Mouse (Mus musculus) limb, embryonic 10.5 days (tissue): ENCODE results near the gene Gal. TPM values are rescaled to one million over a fixed set of nuclear protein-coding genes. Genes with fewer than 3 reads are reported as not detected.

ENCODE experiments used
- DNase-seq: peaks from one replicate; pipeline ENCODE4 v3.0.0-alpha.2; 2017; ENCODE audit warnings: low spot score
- H3K27ac ChIP-seq: fragments of 300-500 bp; sonication (generic); 2 replicates; pipeline ENCODE4 v1.5.1; 2016; ENCODE audit warnings: mild to moderate bottlenecking
- H3K27me3 ChIP-seq: fragments of 300-500 bp; sonication (generic); 2 replicates; pipeline ENCODE4 v1.6.1; 2016; ENCODE audit warnings: low read depth, mild to moderate bottlenecking; ENCODE audit not compliant: poor library complexity, severe bottlenecking
- H3K36me3 ChIP-seq: fragments of 300-500 bp; sonication (generic); 2 replicates; pipeline ENCODE4 v1.6.1; 2016; ENCODE audit warnings: mild to moderate bottlenecking, moderate library complexity
- H3K4me1 ChIP-seq: fragments of 300-500 bp; sonication (generic); 2 replicates; pipeline ENCODE4 v1.6.1; 2016
- H3K4me3 ChIP-seq: fragments of 300-500 bp; sonication (generic); 2 replicates; pipeline ENCODE4 v1.5.1; 2016; ENCODE audit warnings: mild to moderate bottlenecking, moderate library complexity
- H3K9me3 ChIP-seq: fragments of 300-500 bp; sonication (generic); replicated peaks from 2 replicates; pipeline ENCODE4 v1.6.1; 2016; ENCODE audit warnings: mild to moderate bottlenecking
- WGBS: fragments of 180-500 bp; shearing (Covaris S2); methylation state at CpG from one replicate; pipeline ENCODE4 v1.1.7; 2016; 5-methylcytosine and 5-hydroxymethylcytosine counted together
- polyA plus RNA-seq: library from polyadenylated mRNA; unstranded; fragments of >200 nt; fragmentation: Nextera tagmentation; extraction: Ambion mirVana; gene quantifications from 2 replicates; pipeline ENCODE4 v1.2.1, GENCODE M21; 2016

Gal gene
- polyA plus RNA-seq, 1 experiment from 2014 or later: 1.6 TPM

DNA sequence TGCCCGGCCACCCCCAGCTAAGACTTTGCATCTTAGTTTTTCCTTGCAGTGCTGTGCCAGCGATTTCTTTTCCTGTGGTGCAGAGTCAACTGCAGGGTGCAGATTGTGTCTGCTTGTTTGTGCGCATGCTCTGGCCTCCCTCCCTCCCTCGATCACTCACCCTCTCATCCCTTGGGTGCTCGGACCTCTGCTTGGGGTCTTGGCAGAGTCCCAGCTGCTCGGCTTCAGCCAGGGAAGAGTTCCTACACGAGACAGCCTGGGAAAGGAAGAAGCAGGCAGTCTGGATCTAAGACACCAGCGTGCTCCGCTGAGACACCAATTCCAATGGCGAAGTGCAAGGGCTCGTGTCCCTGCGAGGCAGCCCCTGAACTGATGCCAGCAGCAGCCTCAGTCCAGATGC is 41.0 kb downstream of the Gal start:
- no peak for DNase-seq
- H3K9me3 ChIP-seq: no peaks in the 10 kb centered on the region
- H3K36me3 ChIP-seq: no peaks in the 10 kb centered on the region
- no peak overlapping the region for H3K4me3 ChIP-seq
- H3K4me1 ChIP-seq: no peaks in the 10 kb centered on the region
- WGBS: 67% methylated on average over 12 of the region's 12 CpGs
- no peak overlapping the region for H3K27ac ChIP-seq
- H3K27me3 ChIP-seq: no peaks in the 10 kb centered on the region

DNA sequence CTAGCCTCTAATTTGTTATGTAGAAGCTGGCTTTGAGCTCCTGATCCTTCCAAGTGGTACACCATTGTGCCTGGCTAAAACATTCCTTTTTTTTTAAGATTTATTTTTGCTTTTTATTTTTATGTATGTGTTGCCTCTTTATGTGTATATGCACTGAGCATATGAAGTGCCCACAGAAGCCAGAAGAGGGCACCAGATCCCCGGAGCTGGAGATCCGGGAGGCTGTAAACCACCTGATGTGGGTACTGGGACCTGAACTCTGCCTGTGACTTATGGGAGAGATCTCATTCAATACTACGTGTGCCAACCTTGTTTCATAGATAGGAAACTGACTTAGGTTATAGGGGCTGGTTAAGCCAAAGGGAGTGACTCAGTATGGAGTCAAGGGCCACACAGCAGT is 46.1 kb downstream of the Gal start:
- no peak for DNase-seq
- H3K4me1 ChIP-seq: no peaks in the 10 kb centered on the region
- H3K27me3 ChIP-seq: no peaks in the 10 kb centered on the region
- H3K36me3 ChIP-seq: 0 out of 2 replicates have a peak, but pooled peaks cover 2% of the 10 kb centered on the region
- WGBS: 96% methylated on average over 3 of the region's 3 CpGs
- no peaks in the 10 kb centered on the region for H3K9me3 ChIP-seq
- no peak overlapping the region for H3K27ac ChIP-seq
- no peak overlapping the region for H3K4me3 ChIP-seq

DNA sequence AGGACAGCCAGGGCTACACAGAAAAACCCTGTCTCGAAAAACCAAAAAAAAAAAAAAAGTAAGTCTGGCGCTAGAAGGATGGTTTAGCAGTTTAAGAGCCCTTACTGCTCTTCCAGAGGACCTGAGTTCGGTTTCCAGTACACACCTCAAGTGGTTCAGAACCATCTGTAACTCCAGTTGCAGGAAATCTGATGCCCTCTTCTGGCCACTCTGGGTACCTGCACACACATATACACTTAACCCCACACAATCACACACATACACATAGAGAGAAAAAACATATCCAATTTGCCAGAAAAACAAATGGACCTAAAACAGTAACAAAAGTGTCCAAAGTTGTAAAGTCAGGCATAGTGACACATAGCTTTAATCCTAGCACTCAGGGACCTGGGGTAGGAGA is 49.3 kb downstream of the Gal start:
- Histone ChIP-seq H3K4me3 (no peak overlapping the region), H3K4me1 (no peaks in the 10 kb centered on the region), H3K27ac (no peak overlapping the region), H3K9me3 (no peaks in the 10 kb centered on the region), H3K27me3 (no peaks in the 10 kb centered on the region), H3K36me3 (0 out of 2 replicates have a peak, but pooled peaks cover 2% of the 10 kb centered on the region)
- 87% methylated on average over 3 of the region's 3 CpGs for WGBS
- no peak for DNase-seq

DNA sequence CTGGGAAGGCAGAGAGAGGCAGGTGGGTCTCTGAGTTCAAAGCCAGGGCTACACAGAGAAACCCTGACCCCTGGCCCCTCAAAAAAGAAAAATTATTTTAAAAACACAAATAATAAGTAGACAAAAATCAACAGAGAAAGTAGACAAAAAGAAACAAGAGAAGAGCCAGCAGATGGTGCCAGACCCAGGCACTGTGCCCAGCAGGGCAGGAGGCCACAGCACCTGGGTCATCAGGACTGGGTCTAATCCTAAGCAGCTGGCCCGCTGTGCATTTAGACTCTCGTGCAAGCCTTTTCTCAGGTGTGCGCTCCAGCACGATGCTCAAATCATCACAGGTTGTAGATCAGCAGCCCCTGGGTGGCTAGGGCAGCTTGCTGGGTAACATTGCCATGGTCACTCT is 50.8 kb downstream of the Gal start:
- Histone ChIP-seq H3K27me3 (no peaks in the 10 kb centered on the region), H3K27ac (no peak overlapping the region), H3K36me3 (0 out of 2 replicates have a peak, but pooled peaks cover 2% of the 10 kb centered on the region), H3K4me3 (no peak overlapping the region), H3K4me1 (no peaks in the 10 kb centered on the region), H3K9me3 (no peaks in the 10 kb centered on the region)
- 91% methylated on average over 4 of the region's 4 CpGs for WGBS
- DNase-seq: no peak

Other genes starting within 250 kb of the Gal start
- 153 and 161 TPM in 2 replicates for gene Mrpl21, start 131.6 kb downstream of the Gal start, polyA plus RNA-seq
- gene Ighmbp2, start 131.5 kb downstream of the Gal start, polyA plus RNA-seq: 12.6 and 15.1 TPM in 2 replicates
- 2.7 and 8.2 TPM in 2 replicates for gene Cpt1a, start 92.2 kb downstream of the Gal start, polyA plus RNA-seq
- 0.20 TPM in 2 replicates for gene Tesmin, start 25.7 kb downstream of the Gal start, polyA plus RNA-seq
- 68.5 and 82.4 TPM in 2 replicates for gene Ppp6r3, start 161.2 kb upstream of the Gal start, polyA plus RNA-seq